Mouse (Mus musculus): Measurements from ENCODE around the gene Cox18.
"Not testable (repeated sequence)": the region's sequence is repeated elsewhere in the genome, so short reads cannot be mapped to it uniquely, and the experiment has no call there.

Cox18 gene

GRCm38 (mm10) chr5:90223534-90224381 is at the start of gene Cox18:
Gene Cox18 (minus strand): TSS chr5:90224001.
- CTCF ChIA-PET: no interaction called here

GRCm38 (mm10) chr5:90262230-90262629 is 38.4 kb upstream of the Cox18 start:
- CTCF ChIA-PET: not testable (repeated sequence)

GRCm38 (mm10) chr5:90257023-90257422 is 33.2 kb upstream of the Cox18 start:
- CTCF ChIA-PET: no interaction called here

- CTCF ChIA-PET: no interaction called here
Observed at GRCm38 (mm10) chr5:90247503-90247902, 23.7 kb upstream of the Cox18 start.

GRCm38 (mm10) chr5:90246987-90247386 is 23.2 kb upstream of the Cox18 start:
- CTCF ChIA-PET: no interaction called here

GRCm38 (mm10) chr5:90246567-90246966 is 22.8 kb upstream of the Cox18 start:
- CTCF ChIA-PET: interaction anchor here (0.9 kb wide), 1 partner anchor 366 kb away, joined by 3 read pairs; no protein-coding TSS in a partner anchor

GRCm38 (mm10) chr5:90245416-90245815 is 21.6 kb upstream of the Cox18 start:
- CTCF ChIA-PET: interaction anchor here (0.7 to 0.9 kb wide), 2 partner anchors 368 to 429 kb away, joined by 3 read pairs; no protein-coding TSS in a partner anchor

- CTCF ChIA-PET: no interaction called here
Observed at GRCm38 (mm10) chr5:90235217-90235616, 11.4 kb upstream of the Cox18 start.

- CTCF ChIA-PET: no interaction called here
Observed at GRCm38 (mm10) chr5:90233305-90233704, 9.5 kb upstream of the Cox18 start.

- CTCF ChIA-PET: no interaction called here
Observed at GRCm38 (mm10) chr5:90229760-90230159, 6.0 kb upstream of the Cox18 start.

GRCm38 (mm10) chr5:90226696-90227095 is 2.9 kb upstream of the Cox18 start:
- CTCF ChIA-PET: no interaction called here

GRCm38 (mm10) chr5:90224730-90225129 is 929 bp upstream of the Cox18 start:
- CTCF ChIA-PET: no interaction called here

GRCm38 (mm10) chr5:90222937-90223336 is 864 bp downstream of the Cox18 start:
- CTCF ChIA-PET: no interaction called here

GRCm38 (mm10) chr5:90217791-90218190 is 6.0 kb downstream of the Cox18 start:
- CTCF ChIA-PET: no interaction called here

GRCm38 (mm10) chr5:90217226-90217625 is 6.6 kb downstream of the Cox18 start:
- CTCF ChIA-PET: no interaction called here

- CTCF ChIA-PET: no interaction called here
Observed at GRCm38 (mm10) chr5:90213356-90213755, 10.4 kb downstream of the Cox18 start.

GRCm38 (mm10) chr5:90203168-90203567 is 20.6 kb downstream of the Cox18 start:
- CTCF ChIA-PET: interaction anchor here (0.5 to 1.7 kb wide), 4 partner anchors 180 to 934 kb away, joined by 3 to 9 read pairs (median 5); no protein-coding TSS in a partner anchor

GRCm38 (mm10) chr5:90202447-90203117 is 21.2 kb downstream of the Cox18 start:
- CTCF ChIA-PET: interaction anchor here (1.2 to 1.7 kb wide), 2 partner anchors 181 to 387 kb away, joined by 3 to 5 read pairs; no protein-coding TSS in a partner anchor

- CTCF ChIA-PET: interaction anchor here (0.5 kb wide), 1 partner anchor 694 kb away, joined by 5 read pairs; no protein-coding TSS in a partner anchor
Observed at GRCm38 (mm10) chr5:90199922-90200632, 23.7 kb downstream of the Cox18 start.

GRCm38 (mm10) chr5:90194831-90195230 is 29.0 kb downstream of the Cox18 start:
- CTCF ChIA-PET: no interaction called here

- CTCF ChIA-PET: no interaction called here
Observed at GRCm38 (mm10) chr5:90182782-90183181, 41.0 kb downstream of the Cox18 start.

GRCm38 (mm10) chr5:90179094-90179493 is 44.7 kb downstream of the Cox18 start:
- CTCF ChIA-PET: no interaction called here

All from spleen, embryonic (tissue).